Mouse (Mus musculus): ENCODE measurements at regions not wholly inside any gene's neighbourhood (a gene's known extent, or its start where the extent isn't known, plus 50 kb on each side); places are given as distances from the start of the nearest gene placed in this dataset.

DNA sequence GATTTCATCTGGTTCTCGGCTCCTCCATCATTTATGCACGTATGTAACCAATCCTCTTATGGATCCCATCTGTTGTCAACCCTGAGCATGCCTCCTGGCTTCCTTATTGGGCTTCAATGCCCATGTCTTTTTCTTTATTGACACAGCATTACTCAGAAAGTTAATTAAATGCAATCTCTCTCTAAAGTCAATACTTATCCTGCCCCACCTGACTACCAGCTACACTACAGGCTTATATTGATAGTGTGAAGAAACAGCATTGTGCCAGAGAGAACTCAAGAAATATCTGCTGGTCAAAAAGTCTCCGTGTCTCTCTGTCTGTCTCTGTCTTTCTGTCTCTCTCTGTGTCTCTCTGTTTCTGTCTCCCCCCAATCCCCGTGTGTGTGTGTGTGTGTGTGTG is 194.7 kb upstream of the Rfx3 start:
- no peak for DNase-seq

DNA sequence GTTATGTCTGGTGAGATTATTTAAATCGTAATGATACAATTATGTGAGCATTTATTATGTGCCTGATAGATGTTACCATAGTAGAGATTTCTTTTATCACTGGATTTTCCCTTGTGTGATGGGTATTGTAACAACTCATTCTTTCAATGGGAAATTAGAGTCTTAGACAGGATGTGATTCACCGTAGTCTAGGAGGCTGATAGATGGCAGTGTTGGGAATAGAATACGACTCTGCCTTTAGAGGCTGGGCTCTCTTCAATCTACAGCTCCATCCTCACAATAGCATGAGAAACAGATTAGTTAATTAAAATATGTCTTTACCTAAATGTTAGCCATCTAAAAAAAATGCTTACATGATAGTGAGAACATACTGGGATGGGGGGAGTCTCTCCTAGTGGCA is 192.8 kb upstream of the Rfx3 start:
- no peak for DNase-seq

DNA sequence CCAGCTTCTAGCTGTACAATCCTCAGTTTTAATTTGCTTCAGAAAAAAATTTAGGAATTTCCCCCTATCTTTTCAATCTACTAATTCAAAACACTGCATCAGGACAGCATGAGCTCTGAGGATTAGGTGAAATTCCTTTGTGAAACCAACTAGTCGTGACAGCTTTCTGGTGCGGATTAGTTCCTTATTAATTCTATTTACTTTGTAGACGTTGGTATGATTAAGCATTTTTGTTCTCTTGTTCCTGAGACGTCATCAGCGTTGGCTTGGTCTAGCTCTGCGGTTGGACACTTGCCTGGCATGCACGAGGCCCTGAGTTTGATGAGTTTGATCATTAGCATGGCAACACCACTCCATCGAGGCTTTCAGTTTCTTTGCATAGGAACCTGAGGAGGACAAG is 188.4 kb upstream of the Rfx3 start:
- no peak for DNase-seq

DNA sequence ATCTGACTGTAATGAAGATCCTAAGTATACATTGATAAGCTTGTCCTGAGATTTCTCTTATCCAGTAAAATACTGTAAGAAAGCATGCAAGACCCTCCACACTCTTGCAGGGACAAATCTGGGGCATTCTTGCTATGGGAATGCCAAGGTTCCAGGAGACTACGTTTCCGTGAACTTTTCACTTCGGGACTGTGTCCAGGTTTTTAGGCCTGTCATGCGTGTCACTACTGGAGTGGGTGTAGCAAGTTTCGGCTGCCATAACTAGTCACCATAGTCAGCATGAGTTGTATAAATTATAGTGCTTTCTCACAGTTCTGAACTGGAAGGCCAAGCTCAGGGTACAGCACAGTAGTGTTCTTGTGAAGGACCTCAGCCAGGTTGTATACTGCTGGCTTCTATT is 185.9 kb upstream of the Rfx3 start:
- no peak for DNase-seq

DNA sequence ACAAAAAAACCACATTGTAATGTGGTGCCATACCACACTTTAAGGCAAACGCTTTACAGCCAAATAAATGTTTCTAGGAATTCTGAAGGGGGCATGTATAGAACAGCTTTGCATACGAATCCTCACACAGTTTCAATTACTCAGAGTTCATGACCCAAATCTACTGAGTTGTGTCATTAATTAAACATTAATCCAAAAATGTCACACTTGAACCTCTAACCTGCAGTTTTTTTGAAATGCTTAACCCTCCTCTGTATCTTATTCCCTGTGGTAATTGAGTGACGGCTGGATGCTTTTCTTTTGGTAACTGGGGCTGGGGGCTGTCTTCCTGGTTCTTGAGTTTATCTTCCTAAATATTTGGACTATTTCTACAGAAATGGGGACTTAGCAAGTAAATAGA is 181.3 kb upstream of the Rfx3 start:
- DNase-seq = no peak

DNA sequence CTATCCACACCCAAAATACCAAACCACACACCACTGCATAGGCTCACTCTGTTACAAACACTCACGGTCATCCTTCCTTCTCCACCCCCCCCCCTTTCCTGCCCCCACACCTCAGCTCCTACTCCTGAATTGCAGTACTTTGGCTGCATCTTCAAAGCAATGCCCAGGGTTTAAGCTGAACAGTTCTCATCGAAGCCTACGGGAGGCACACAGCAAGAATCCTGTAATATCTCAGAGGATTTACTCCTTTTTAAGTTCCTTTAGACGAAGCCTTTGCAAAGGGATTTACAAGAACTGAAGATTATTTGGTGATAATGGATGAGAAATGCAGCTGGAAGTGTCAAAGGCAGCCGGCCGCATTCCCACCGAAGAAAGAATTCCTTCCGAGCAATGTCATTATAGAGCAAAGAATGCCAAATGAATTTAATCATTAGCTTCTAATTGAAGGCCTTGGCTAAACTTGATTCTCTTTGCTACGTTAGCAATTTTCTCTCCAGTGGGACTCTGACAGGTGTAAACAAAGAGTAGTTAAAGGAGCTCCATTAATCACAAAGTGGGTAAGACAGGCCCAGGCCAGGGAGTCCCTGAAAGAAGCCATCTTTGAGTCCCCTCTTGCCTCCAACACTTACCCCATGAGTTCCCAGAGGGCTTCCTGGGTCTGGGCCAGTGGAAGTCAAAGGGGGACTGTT is 180.6 kb upstream of the Rfx3 start:
- DNase-seq = peak; percentile 11

DNA sequence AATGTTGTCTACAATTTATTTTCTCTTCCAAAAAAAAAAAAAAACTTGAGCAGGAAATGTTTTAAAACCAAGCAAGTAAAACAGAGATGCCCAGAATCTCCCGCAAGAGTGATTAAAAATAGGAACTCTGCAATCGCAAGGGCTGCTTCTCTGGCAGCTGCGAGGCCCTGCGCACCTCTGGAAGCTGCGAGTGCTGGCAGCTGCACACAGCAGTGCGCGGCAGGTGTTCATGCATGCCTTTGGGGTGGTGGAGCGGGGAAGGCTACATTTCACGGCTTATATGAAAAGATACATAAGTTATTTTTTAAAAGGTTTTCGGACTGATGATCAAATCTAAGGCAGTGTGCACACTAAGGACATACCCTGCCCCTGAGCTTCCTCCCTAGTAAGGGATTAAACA is 179.3 kb upstream of the Rfx3 start:
- no peak for DNase-seq

DNA sequence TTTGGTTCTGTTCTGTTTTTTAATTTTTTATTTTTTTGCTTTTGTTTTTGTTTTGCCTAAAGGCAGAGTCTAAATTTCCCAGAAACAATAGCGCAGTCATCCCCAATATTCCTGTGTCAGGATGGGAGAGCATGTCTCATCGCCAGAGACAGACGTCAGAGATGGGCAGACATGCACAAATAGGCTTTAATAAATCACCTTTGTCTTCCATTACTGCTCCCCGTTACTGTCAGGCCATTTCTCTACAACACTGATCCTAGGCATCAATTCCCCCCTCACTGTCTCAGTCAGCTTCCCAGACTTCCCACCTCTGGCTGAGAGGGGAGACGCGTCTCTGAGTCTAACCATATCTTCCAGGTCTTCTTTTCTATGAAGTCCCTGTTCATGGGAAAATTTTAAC is 177.4 kb upstream of the Rfx3 start:
- DNase-seq = no peak

DNA sequence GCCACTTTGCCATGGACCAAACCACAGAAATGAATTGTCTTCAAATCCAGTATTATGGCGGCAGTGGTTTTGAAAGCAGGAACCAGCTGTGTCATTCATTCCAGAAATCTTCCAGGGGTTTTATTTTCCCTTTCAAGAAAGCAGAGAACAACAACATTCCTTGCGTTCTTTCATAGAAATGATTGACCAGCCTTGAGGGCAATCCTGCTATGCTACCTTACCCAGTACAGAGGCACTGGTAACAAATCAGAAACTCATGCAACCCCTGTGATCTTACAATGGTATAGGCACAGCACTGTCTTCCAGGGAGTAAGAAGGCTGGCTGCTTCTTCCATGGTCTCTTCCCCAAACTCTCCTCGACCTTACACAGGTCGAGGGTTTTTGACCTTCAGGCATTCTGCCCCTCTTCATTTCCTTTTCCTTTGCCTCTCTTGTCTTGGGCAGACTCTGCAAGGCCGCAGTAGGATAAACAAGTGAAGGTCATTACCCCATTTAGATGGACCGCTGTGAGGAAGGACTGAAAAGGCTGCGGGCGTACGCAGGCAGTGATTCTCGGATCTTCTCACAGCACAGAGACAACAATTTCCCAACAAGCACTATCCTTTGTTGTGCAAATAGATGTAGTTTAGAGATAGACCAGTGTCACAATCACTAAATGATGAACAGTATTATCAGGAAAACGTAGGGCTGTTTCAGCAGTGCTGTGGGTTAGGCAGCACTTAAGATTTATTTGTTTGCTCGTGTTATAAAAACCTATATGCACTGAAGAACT is 171.6 kb upstream of the Rfx3 start:
- DNase-seq = no peak

DNA sequence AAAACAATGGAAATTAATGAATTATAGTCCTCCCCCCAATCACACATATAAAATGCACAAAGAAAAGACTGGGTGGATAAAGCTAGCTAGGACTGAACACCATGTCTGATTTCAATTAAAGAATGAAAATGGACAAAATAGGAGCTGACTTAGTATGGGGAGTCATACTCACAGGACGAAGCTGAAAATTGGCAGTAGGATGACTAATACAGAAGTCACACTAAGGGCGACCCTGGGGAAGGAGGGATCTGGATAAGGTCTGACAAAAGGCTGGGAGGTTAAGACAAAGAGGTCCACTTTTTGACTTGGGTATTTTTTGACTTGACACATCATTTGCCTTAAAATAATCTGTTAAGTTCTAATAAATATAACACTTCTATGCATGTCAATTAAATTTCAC is 170.2 kb upstream of the Rfx3 start:
- no peak for DNase-seq

DNA sequence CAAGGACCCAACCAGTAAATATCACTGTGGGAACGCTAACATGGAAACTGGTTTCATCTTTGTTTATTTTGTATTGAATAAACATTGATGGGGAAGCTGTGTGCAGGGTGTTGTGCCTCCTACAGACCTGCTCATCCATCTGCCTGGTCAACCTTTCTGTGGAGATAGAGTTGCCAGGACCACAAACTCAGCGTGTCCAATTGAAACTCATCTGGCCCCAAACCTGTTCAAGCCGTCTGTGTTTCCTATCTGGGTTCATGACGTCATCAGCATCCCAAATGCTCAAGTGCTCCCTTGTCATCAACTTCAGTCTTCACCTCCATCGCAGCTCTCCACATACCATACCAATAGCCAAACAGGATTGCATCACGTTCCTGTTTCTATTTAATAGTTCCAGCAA is 167.1 kb upstream of the Rfx3 start:
- DNase-seq = no peak

DNA sequence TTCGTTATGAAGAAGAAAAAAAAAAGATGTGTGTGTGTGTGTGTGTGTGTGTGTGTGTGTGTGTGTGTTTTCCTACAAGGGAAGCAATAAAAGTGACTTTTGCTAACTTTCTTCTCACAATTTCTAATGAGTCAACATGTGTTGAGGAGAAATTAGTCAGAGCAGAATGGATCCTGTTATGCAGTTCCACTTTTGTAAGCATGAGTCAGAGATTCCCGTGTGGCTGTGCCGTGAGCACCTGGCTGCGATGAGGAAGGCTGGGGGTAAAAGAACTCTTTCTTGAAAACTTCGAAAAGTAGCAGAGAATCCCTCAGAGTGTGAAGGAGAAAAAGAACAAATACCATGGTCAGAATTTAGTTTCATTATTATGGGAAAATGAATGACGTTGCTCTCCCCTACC is 165.9 kb upstream of the Rfx3 start:
- DNase-seq = no peak

DNA sequence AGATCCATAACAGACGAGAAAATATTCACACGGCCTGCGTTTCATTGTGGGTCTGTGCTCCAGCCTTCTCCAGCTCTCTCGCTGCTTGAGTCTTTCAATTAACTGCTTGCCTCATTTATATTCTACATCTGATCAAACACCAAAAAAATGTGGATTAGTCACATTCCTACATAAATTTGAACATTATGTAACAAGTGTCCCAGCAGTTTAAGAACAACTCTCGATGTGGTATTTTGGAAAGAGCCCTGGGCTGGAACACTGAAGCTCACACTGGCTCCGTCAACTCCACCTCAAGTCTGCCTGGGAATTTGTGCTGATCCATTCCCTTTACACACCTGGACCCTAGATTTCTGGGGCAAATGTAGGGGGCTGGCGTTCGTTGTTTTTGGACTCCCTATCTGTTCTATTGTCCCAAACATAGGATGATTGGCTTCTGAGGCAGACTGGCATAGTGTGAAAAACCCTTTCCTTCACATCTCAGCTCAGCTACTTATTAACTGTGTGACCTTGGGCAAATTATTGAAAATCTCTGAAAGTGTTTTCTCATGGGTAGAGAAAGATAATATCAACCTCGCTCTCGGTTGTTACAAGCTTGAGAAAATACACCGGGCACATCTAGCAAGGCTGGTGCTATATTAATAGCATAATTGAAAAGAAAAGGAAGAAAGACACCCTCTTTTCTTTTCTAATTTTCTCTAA is 161.0 kb upstream of the Rfx3 start:
- DNase-seq = no peak

DNA sequence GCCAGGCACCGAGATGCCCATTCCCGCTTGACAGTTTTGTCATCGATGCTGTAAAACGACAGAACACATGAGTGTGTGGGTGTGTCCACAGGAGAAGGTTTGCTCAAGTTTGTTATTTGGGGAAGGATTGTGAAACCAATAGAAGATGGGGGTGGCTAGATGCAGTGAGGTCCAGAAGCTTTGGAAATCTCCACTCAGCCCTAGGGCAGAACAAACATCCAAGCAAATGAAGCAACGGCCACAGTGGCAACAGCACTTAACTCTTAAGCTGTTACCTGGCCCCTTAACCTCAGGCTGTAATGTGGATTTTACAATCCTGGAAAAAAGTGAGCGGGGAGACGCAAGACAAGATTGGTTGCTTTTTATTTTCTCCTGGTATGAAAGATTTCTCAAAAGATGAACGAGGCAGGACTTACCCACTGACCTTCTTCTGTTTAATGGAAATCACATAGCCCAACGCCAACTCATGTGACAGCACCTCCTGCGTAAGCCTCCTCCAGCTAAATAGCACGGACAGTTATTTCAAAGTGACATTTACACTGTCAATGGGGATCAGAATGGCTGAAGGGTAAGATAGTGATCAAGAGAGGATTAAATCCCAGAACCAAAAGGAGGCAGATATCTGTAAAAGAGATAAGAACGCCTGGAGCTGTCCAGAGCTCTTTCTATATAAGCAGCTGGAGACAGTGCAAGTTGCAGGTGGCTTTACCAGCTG is 156.6 kb upstream of the Rfx3 start:
- DNase-seq = peak; percentile 8

DNA sequence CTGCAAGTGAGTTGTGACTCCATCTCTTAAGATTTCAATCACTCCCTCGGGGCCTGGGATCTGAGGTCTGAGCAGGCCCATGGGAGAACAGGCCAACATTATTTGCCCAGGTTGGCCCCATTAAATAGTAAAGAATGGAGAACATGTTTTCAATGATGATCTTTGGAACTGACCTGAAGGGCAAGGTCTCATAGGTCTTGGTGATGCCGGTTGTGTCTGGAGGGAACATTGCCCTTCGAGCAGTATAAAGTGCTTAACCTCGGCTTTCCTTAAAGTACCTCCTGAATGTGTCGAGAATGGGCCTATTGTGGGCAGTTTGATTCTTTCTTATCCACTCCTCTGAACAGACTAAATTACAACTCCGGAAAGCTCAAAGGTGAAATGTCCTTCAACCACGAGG is 155.7 kb upstream of the Rfx3 start:
- DNase-seq = no peak

DNA sequence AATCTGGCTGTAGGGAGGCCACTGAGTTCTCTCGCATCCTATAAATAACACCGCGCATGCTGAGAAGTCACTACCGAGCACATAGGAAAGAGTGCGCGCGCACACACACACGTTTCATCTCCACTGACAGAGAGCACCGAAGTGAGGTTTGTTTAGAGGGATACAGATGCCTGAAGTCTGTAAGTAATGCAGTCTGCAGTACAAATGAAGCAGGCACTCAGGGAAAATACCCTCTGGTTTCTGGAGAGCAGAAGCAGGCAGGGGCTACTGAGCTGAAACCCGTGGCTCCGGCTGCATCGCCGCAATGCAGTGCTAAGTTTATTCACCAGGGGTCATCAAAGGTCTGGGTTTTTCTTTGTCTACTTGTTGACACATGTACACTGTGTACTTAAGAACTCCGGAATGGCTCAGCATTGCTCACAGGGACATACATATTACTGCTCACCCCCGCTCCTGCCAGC is 155.0 kb upstream of the Rfx3 start:
- peak; percentile 78 for DNase-seq

DNA sequence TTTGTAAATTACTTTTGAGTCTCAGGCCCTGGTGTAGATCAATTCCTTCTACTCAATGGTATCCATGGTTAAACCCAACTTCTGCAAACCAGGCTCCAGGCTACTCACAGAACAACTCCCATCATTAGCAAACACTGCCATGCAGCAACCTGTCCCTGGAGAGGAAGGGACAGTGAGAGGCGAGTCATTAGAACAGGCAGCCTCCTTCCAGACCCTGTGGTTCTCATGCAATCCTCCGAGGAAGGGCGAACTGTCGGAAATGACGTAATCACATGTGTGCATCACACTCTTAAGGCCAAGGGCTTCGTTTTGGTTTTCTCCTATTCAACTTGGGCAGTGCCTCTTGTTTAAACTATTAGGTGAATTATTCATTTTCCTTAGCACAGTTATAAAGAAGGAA is 152.2 kb upstream of the Rfx3 start:
- no peak for DNase-seq

DNA sequence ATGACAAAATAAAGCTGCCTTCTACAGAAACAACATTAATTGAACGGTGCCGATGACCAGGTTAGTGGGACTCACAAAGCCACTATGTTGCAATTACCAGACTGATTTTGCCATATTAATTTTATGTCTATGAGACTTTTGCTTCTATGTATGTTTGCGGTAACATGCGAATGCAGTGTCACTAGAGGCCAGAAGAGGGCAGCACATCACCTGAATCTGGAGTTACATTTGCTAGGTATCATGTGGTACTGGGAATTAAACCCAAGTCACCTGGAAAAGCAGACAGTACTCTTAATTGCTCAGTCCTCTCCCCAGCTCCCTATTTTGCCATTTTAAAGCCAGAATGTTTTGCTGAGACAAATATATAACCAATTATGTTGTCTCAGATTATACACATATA is 149.6 kb upstream of the Rfx3 start:
- peak; percentile 33 for DNase-seq

DNA sequence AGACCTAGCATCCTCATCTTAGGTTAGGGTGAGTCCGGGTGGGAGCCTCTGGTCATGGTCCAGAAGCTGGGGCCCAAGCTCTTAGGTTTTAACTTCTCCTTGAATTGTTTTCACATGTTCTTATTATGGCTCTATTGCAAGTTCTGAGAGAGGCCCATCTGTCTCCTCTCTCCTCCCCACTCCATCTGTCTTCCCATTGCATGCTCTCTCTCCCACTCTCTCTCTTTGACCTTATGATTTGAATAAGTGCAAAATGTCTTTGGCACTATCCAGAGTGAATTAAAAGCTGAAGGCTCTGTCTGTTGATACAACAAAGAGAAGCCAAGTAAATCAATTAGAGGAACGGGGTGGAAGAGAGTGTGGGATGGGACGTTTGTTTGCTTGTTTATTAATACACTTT is 146.2 kb upstream of the Rfx3 start:
- DNase-seq = no peak

DNA sequence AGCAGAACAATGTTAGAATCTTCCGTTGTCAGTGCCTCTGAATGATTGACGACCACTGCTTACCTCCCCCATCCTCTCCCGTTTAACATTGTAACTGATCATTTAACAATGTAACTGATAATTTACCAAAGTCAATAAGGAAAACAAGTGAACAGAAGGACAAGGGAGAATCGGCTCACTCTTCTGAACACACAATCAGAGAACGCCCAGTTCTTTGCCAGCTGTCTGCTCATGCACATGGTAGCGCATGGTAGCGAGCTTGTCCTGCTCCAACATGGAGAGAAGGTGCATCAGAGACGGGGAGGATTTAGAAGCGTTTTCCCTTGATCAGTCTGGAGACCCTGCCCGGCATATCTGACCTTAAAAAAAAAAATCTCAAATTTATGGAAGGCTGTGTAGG is 126.6 kb upstream of the Rfx3 start:
- DNase-seq = no peak

DNA sequence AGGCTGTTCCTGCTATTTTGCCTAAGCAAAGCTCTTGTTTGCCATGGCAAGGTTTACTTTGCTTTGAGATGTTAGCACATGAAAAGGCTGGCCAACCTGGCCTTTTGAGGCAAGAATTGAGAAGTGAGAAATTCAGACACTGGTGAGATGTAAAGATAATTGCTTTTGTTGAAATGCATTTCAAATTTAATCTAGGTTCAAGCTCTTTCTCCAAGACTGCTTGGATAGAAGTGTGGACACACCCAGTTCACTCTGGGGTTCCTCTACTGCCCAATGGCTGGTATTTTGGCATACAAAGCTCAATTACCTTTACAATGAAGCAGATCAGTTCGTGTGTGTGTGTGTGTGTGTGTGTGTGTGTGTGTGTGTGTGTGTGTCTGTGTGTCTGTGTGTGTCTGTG is 123.8 kb upstream of the Rfx3 start:
- DNase-seq = no peak

DNA sequence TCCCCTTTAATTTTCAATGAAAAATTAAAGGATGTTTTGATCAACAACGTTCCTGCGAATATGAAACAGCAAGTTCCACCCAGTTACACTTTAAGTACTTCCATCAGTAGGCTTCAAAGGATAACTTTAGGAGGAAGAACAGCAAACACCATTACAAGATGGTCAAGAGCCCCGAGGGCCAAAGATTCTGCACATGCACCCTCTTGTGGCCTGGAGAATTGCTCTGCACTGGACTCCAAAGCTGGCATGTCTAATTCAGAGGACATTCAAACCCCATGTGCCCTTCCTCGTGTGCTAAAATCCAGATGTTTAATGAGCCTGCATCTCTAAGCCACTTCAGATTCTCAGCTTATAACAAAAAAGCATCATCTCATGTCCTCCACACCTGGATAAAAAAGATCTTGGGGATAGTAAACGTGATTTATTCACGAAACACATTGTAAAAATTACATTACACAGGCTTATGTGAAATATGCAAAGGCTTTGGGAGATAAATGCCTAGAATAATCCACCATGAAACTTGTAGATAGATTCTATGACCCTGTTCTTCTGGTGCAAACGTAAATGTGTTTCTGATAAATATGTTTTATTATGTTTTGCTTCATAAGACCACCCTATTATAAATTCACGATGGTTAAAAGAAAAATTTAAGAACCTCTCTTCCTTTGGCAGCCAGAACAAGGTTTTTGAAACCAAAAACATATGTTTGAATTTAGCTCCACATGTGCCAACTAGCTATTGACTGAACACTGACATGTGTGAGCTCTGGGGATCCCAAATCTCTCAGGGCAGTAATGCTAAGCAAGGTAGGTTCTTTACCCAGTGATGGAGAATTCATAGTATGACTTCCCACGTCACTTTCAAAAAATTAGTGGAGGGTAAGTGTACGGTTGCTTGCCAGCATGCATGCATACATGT is 100.6 kb upstream of the Rfx3 start:
- DNase-seq = no peak

All from retina, postnatal 1 day (tissue).